Mouse (Mus musculus) hindbrain, embryonic 14.5 days (tissue): Measurements from ENCODE around the gene Uqcc2. TPM values are rescaled to one million over a fixed set of nuclear protein-coding genes. Genes with fewer than 3 reads are reported as not detected.

Source experiments
- ATAC-seq: fragments of 200-750 bp; cut with Nextera tagmentation; 2 replicates; pipeline ENCODE4 v1.8.0; 2017; ENCODE audit warnings: moderate number of reproducible peaks, mild to moderate bottlenecking, moderate TSS enrichment, moderate library complexity; ENCODE audit not compliant: low FRiP score
- DNase-seq: peaks from one replicate; pipeline ENCODE4 v3.0.0-alpha.2; 2015; ENCODE audit warnings: low spot score
- H3K27ac ChIP-seq: fragments of 300-500 bp; sonication (generic); 2 replicates; pipeline ENCODE4 v1.5.1; 2014; ENCODE audit warnings: mild to moderate bottlenecking, moderate library complexity
- H3K27me3 ChIP-seq: fragments of 300-500 bp; sonication (generic); 2 replicates; pipeline ENCODE4 v1.6.1; 2014; ENCODE audit warnings: mild to moderate bottlenecking, low read length, mixed read lengths; ENCODE audit not compliant: control insufficient read depth, insufficient read depth
- H3K36me3 ChIP-seq: fragments of 300-500 bp; sonication (generic); replicated peaks from 2 replicates; pipeline ENCODE4 v1.6.1; 2014; ENCODE audit not compliant: control insufficient read depth, insufficient read depth
- H3K4me1 ChIP-seq: fragments of 300-500 bp; sonication (generic); replicated peaks from 2 replicates; pipeline ENCODE4 v1.6.1; 2014; ENCODE audit warnings: antibody characterized with exemption, low read length, mixed read lengths; ENCODE audit not compliant: control insufficient read depth, insufficient read depth
- H3K4me2 ChIP-seq: fragments of 300-500 bp; sonication (generic); replicated peaks from 2 replicates; pipeline ENCODE4 v1.6.1; 2014; ENCODE audit warnings: mild to moderate bottlenecking, moderate library complexity
- H3K4me3 ChIP-seq: fragments of 300-500 bp; sonication (generic); replicated peaks from 2 replicates; pipeline ENCODE4 v1.5.1; 2014; ENCODE audit warnings: mild to moderate bottlenecking, low read length
- H3K9ac ChIP-seq: fragments of 300-500 bp; sonication (generic); 2 replicates; pipeline ENCODE4 v1.6.1; 2014
- H3K9me3 ChIP-seq: fragments of 300-500 bp; sonication (generic); 2 replicates; pipeline ENCODE4 v1.6.1; 2016; ENCODE audit warnings: low read length; ENCODE audit not compliant: control insufficient read depth
- WGBS: fragments of 180-500 bp; shearing (Covaris S2); extraction: QIAGEN DNeasy Blood & Tissue Kit; methylation state at CpG from one replicate; pipeline ENCODE4 v1.1.7; 2014; 5-methylcytosine and 5-hydroxymethylcytosine counted together
- polyA plus RNA-seq: library from polyadenylated mRNA; unstranded; fragments of >200 nt; fragmentation: Nextera tagmentation; extraction: Ambion mirVana; gene quantifications from 2 replicates; pipeline ENCODE4 v1.2.1, GENCODE M21; 2014

The Uqcc2 gene
- polyA plus RNA-seq, 1 experiment from 2014 or later = 406 TPM

DNA sequence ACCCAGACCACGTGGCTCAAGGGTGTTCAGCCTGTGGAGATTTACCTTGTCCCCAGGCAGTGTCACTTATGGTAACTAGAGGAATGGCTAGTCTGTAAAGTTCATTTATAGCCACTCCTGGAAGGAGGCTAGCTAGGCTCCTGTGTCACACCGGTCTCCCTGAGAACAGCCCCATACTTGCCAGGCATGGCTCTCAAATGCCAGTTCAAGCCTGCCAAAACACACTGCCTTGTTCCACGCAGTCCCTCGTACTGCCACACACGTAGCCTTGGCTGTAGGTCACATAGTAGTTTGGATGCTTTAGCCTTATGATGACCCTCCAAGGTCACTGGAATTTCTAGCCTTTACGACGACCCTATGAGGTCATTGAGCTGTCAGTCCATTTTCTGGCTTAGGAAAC lies 25.5 kb upstream of the Uqcc2 start:
- 84% methylated on average over 7 of the region's 7 CpGs for WGBS
- H3K4me3 ChIP-seq = no peak overlapping the region
- DNase-seq (no peak), ATAC-seq (no peak)
- no peaks in the 10 kb centered on the region for H3K9me3 ChIP-seq
- H3K27me3 ChIP-seq = no peaks in the 10 kb centered on the region
- H3K4me1 ChIP-seq = 0 out of 2 replicates have a peak, but pooled peaks cover under 1% of the 10 kb centered on the region
- H3K27ac ChIP-seq = no peak overlapping the region
- H3K36me3 ChIP-seq = no peaks in the 10 kb centered on the region
- H3K9ac ChIP-seq = no peak overlapping the region
- H3K4me2 ChIP-seq = no peak overlapping the region

DNA sequence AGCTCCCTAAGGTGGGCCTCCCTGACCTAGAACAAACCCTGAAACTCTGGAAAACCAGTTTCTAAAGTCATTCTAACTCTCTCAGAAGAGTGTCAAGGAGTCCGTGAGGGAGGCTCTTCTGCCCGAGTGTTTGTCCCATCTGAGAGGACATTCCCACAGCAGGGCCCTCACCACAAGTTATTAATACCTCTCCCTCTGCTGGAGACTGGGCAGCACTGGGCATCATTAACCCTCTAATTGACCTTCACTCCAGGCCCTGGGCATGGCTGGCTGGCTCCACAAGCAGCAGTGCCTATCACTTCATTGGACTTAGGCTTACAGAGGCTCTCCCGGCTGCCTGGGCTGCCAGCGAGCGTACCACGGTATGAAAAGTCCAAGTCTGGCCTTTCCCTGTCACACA lies 24.7 kb upstream of the Uqcc2 start:
- 83% methylated on average over 6 of the region's 6 CpGs for WGBS
- ATAC-seq (no peak), DNase-seq (no peak)
- no peak overlapping the region for H3K4me2 ChIP-seq
- no peak overlapping the region for H3K27ac ChIP-seq
- H3K27me3 ChIP-seq = no peaks in the 10 kb centered on the region
- H3K36me3 ChIP-seq = no peaks in the 10 kb centered on the region
- no peak overlapping the region for H3K9ac ChIP-seq
- H3K4me1 ChIP-seq = peaks cover 3% of the 10 kb centered on the region; the same call in 1 of the 2 replicates
- no peaks in the 10 kb centered on the region for H3K9me3 ChIP-seq
- H3K4me3 ChIP-seq = no peak overlapping the region

DNA sequence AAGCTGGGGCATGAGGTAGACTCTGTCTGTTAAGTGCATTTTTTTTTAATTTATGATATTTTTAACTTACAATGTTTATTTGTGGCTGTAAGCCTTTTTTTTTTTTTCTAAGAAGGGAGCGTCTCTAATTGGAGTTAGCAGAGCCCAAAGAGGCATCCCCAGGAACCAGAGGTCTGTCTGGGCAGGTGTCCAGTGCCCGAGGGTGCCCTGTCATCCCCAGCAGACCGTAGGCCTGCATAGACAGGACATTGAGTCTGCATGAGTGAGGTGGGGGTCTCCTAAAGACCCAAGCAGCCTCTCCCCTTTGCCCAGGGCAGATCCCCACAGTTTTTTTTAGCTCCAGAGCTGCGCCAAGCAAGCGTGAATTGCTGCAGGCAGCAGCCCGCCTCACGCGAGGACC lies 22.0 kb upstream of the Uqcc2 start:
- H3K27ac ChIP-seq = no peak overlapping the region
- H3K4me2 ChIP-seq = no peak overlapping the region
- H3K4me3 ChIP-seq = no peak overlapping the region
- DNase-seq (no peak), ATAC-seq (no peak)
- H3K4me1 ChIP-seq = peaks cover 3% of the 10 kb centered on the region; the same call in 1 of the 2 replicates
- no peak overlapping the region for H3K9ac ChIP-seq
- H3K9me3 ChIP-seq = no peaks in the 10 kb centered on the region
- 68% methylated on average over 8 of the region's 8 CpGs for WGBS
- H3K27me3 ChIP-seq = no peaks in the 10 kb centered on the region
- H3K36me3 ChIP-seq = no peaks in the 10 kb centered on the region

DNA sequence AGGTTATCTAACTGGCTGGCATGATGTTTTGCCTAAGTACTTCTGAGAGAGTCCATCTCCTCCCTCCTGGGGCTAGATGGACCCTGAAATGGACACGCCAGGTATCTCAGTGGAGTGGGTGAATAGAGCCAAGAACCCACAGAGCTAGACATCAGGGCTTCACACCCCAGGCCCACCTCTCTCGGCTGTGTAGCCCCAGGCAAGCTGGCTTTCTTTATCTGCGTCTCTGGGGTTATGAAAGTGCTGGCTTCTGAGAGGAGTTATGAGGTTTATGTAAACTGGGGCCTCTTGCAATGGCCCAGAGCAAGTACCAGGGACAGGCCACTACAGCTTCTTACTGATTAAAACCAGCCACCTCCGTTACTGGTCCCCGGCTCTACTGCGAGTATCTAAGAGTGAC lies 21.2 kb upstream of the Uqcc2 start:
- DNase-seq (no peak), ATAC-seq (no peak)
- Histone ChIP-seq H3K27ac (no peak overlapping the region), H3K9ac (no peak overlapping the region), H3K4me1 (peaks cover 10% of the 10 kb centered on the region; the same call in 1 of the 2 replicates), H3K4me2 (no peak overlapping the region), H3K36me3 (no peaks in the 10 kb centered on the region), H3K4me3 (no peak overlapping the region), H3K9me3 (no peaks in the 10 kb centered on the region), H3K27me3 (no peaks in the 10 kb centered on the region)
- WGBS = 75% methylated on average over 6 of the region's 6 CpGs

DNA sequence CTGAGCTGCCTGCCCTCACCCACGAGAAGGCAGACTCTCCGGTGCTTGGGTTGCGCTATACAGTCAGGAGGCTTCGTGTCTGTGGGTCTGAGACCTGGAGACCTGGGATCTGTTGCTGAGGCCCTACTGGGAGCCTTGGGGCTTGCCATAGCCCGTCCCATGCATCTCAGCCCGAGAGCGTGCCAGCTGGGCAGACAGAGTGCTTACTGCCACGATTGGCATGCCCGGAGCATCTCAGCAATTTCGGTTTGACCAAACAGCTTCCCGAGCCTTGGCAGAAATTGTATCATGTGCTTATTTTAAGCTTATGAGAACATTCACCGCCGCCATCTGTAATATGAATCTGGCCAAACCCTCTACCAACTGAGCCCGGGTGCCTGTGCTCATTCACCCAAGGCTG lies 20.5 kb upstream of the Uqcc2 start:
- H3K27ac ChIP-seq = no peak overlapping the region
- no peak for DNase-seq
- 87% methylated on average over 14 of the region's 14 CpGs for WGBS

DNA sequence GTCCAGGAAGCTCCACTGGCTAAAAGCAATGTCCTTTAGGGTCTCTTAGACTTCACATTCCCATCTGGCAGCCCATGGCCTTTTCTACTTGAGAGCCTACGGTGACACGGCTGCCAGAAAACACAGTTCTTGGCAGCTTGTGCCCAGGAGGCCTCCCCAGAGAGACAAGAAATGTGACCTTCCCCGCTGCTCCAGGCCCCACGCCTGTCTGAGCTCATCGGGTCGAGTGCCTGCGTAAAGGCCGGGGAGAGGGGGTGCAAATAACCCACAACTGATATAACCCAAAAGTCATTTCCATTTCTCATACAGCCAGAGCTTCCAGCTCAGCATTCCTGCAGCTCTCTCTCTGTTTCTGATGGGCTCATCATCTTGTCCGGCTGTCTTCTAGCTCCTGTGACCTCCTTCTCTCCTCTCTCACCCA lies 20.1 kb upstream of the Uqcc2 start:
- Histone ChIP-seq H3K4me2 (no peak overlapping the region), H3K36me3 (no peaks in the 10 kb centered on the region), H3K4me1 (peaks cover 18% of the 10 kb centered on the region), H3K9me3 (no peaks in the 10 kb centered on the region), H3K27me3 (no peaks in the 10 kb centered on the region), H3K9ac (no peak overlapping the region), H3K27ac (no peak overlapping the region), H3K4me3 (no peak overlapping the region)
- 51% methylated on average over 9 of the region's 9 CpGs for WGBS
- ATAC-seq (no peak), DNase-seq (no peak)

More for the DNA sequence above, 20.5 kb upstream of the Uqcc2 start:
- Histone ChIP-seq H3K9ac (no peak overlapping the region), H3K9me3 (no peaks in the 10 kb centered on the region), H3K4me3 (no peak overlapping the region), H3K4me1 (peaks cover 15% of the 10 kb centered on the region), H3K36me3 (no peaks in the 10 kb centered on the region), H3K27me3 (no peaks in the 10 kb centered on the region), H3K4me2 (no peak overlapping the region)
- no peak for ATAC-seq

DNA sequence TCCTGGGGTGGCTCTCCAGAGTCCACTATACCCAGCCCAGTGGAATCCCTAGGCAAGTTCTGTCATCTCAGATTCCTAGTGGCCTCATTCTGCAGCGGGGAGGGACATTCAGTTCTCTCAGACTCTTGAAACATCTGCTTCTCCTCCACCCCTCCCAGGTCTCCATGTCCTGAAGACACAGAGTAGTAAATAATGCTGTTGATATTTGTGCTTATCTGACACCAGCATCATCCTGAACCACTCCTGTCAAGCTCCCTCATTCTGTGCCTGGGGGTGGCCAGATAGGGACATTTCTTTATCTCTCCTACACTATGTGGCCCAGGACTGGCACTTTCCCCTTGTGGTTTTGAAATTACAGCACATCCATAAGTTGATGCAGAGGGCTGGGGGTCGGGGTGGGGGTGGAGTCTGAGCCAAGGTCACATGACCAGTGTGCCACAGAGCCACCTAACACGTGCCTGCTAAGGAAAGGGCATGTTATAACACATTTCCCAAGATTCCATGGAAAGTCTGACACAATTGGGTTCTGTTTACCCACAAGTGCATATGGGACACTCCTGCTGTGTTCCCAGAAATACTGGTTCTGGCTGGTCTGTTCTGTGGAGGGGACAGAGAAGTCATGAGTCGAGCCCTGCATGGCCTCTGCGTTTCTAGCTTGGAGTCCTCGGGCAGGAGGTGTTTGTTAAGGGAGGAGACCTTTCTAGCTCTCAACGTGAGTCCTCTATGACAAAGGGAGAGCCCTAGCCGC lies 19.4 kb upstream of the Uqcc2 start:
- 66% methylated on average over 8 of the region's 8 CpGs for WGBS
- no peak overlapping the region for H3K27ac ChIP-seq
- no peaks in the 10 kb centered on the region for H3K36me3 ChIP-seq
- no peak overlapping the region for H3K9ac ChIP-seq
- H3K4me3 ChIP-seq = no peak overlapping the region
- DNase-seq (no peak), ATAC-seq (no peak)
- H3K4me2 ChIP-seq = no peak overlapping the region
- H3K9me3 ChIP-seq = no peaks in the 10 kb centered on the region
- H3K27me3 ChIP-seq = no peaks in the 10 kb centered on the region
- peaks cover 19% of the 10 kb centered on the region for H3K4me1 ChIP-seq

DNA sequence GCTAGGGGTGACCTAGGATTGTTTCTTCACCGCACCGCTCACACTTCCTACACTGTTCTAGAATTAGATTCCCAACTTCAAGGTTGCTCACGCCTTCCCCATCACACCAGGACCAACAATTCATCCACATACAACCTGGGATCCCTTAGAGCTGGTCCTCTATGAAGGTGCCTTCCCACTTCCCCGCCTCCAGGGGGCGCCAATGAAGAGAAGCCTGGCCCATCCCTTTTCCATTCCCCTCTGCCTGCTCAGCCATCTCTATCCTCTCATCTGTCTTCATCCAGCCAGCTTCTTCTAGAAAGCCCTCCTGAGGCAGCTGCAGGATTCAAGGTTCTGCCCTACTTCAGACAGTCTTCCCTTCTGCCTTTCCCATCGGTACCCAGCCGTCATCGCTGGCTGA lies 17.7 kb upstream of the Uqcc2 start:
- Histone ChIP-seq H3K36me3 (no peaks in the 10 kb centered on the region), H3K27me3 (no peaks in the 10 kb centered on the region), H3K4me2 (no peak overlapping the region), H3K9ac (no peak overlapping the region), H3K4me3 (no peak overlapping the region), H3K4me1 (peaks cover 24% of the 10 kb centered on the region), H3K9me3 (no peaks in the 10 kb centered on the region), H3K27ac (no peak overlapping the region)
- ATAC-seq (no peak), DNase-seq (no peak)
- WGBS = 68% methylated on average over 8 of the region's 8 CpGs

DNA sequence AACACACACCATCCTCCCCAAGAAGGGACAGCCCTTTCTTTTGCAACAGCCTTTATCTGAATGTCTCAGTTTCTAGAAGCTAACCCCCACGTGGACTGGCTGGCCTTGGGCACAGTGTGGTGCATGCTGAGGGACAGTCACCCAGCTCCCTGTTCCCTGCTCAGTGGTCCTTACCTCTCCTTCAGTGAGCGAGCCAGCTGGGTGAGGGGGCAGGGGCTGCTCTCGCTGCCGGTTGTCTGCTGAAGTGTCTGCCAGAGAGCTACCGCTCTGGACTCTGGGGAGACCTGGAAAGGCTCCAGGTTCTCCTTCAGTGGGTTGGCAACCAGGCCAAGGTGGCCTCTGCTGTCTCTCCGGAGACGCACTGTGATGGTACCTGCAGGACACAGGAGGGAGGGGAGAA lies 17.2 kb upstream of the Uqcc2 start:
- no peak overlapping the region for H3K27ac ChIP-seq

More for the DNA sequence above, 17.2 kb upstream of the Uqcc2 start:
- 53% methylated on average over 7 of the region's 7 CpGs for WGBS
- DNase-seq (no peak), ATAC-seq (no peak)
- Histone ChIP-seq H3K9ac (no peak overlapping the region), H3K9me3 (no peaks in the 10 kb centered on the region), H3K4me2 (no peak overlapping the region), H3K4me3 (no peak overlapping the region), H3K4me1 (peaks cover 29% of the 10 kb centered on the region), H3K27me3 (no peaks in the 10 kb centered on the region), H3K36me3 (no peaks in the 10 kb centered on the region)
